Mouse (Mus musculus): Measurements from ENCODE around the gene Matk.

- TF ChIP-seq ZC3H11A (IDR thresholded peaks at IDR 0.05; ENCODE audit: borderline replicate concordance, low read depth, low read length) (no peak), HCFC1 (IDR thresholded peaks at IDR 0.05; ENCODE audit: borderline replicate concordance, insufficient read depth, low read length) (no peak)
Observed at GRCm38 (mm10) chr10:81244595-81244994, 8.1 kb upstream of the Matk start.

Data from ES-E14 (cell line).